Mouse (Mus musculus) hindbrain, embryonic 14.5 days (tissue): ENCODE results near the gene Tec. TPM values are rescaled to one million over a fixed set of nuclear protein-coding genes. Genes with fewer than 3 reads are reported as not detected.

ENCODE experiments used
- ATAC-seq: fragments of 200-750 bp; cut with Nextera tagmentation; 2 replicates; pipeline ENCODE4 v1.8.0; 2017; ENCODE audit warnings: moderate number of reproducible peaks, mild to moderate bottlenecking, moderate TSS enrichment, moderate library complexity; ENCODE audit not compliant: low FRiP score
- DNase-seq: peaks from one replicate; pipeline ENCODE4 v3.0.0-alpha.2; 2015; ENCODE audit warnings: low spot score
- H3K27ac ChIP-seq: fragments of 300-500 bp; sonication (generic); 2 replicates; pipeline ENCODE4 v1.5.1; 2014; ENCODE audit warnings: mild to moderate bottlenecking, moderate library complexity
- H3K27me3 ChIP-seq: fragments of 300-500 bp; sonication (generic); 2 replicates; pipeline ENCODE4 v1.6.1; 2014; ENCODE audit warnings: mild to moderate bottlenecking, low read length, mixed read lengths; ENCODE audit not compliant: control insufficient read depth, insufficient read depth
- H3K36me3 ChIP-seq: fragments of 300-500 bp; sonication (generic); replicated peaks from 2 replicates; pipeline ENCODE4 v1.6.1; 2014; ENCODE audit not compliant: control insufficient read depth, insufficient read depth
- H3K4me1 ChIP-seq: fragments of 300-500 bp; sonication (generic); replicated peaks from 2 replicates; pipeline ENCODE4 v1.6.1; 2014; ENCODE audit warnings: antibody characterized with exemption, low read length, mixed read lengths; ENCODE audit not compliant: control insufficient read depth, insufficient read depth
- H3K4me2 ChIP-seq: fragments of 300-500 bp; sonication (generic); replicated peaks from 2 replicates; pipeline ENCODE4 v1.6.1; 2014; ENCODE audit warnings: mild to moderate bottlenecking, moderate library complexity
- H3K4me3 ChIP-seq: fragments of 300-500 bp; sonication (generic); replicated peaks from 2 replicates; pipeline ENCODE4 v1.5.1; 2014; ENCODE audit warnings: mild to moderate bottlenecking, low read length
- H3K9ac ChIP-seq: fragments of 300-500 bp; sonication (generic); 2 replicates; pipeline ENCODE4 v1.6.1; 2014
- H3K9me3 ChIP-seq: fragments of 300-500 bp; sonication (generic); 2 replicates; pipeline ENCODE4 v1.6.1; 2016; ENCODE audit warnings: low read length; ENCODE audit not compliant: control insufficient read depth
- WGBS: fragments of 180-500 bp; shearing (Covaris S2); extraction: QIAGEN DNeasy Blood & Tissue Kit; methylation state at CpG from one replicate; pipeline ENCODE4 v1.1.7; 2014; 5-methylcytosine and 5-hydroxymethylcytosine counted together
- polyA plus RNA-seq: library from polyadenylated mRNA; unstranded; fragments of >200 nt; fragmentation: Nextera tagmentation; extraction: Ambion mirVana; gene quantifications from 2 replicates; pipeline ENCODE4 v1.2.1, GENCODE M21; 2014

Tec gene
- polyA plus RNA-seq, 1 experiment from 2014 or later = 7.6 TPM

GRCm38 (mm10) chr5:72895261-72895660 is 27.0 kb upstream of the Tec start:
- no peaks in the 10 kb centered on the region for H3K9me3 ChIP-seq
- H3K27ac ChIP-seq = no peak overlapping the region
- DNase-seq = no peak
- 93% methylated on average over 11 of the region's 11 CpGs for WGBS
- no peak overlapping the region for H3K4me3 ChIP-seq
- H3K27me3 ChIP-seq = no peaks in the 10 kb centered on the region
- H3K4me1 ChIP-seq = no peaks in the 10 kb centered on the region
- no peak for ATAC-seq
- H3K4me2 ChIP-seq = no peak overlapping the region
- no peaks in the 10 kb centered on the region for H3K36me3 ChIP-seq
- no peak overlapping the region for H3K9ac ChIP-seq

GRCm38 (mm10) chr5:72893987-72894386 is 25.7 kb upstream of the Tec start:
- Histone ChIP-seq H3K27me3 (no peaks in the 10 kb centered on the region), H3K4me1 (no peaks in the 10 kb centered on the region), H3K36me3 (no peaks in the 10 kb centered on the region), H3K9ac (no peak overlapping the region), H3K4me3 (no peak overlapping the region), H3K9me3 (no peaks in the 10 kb centered on the region), H3K4me2 (no peak overlapping the region), H3K27ac (no peak overlapping the region)
- 67% methylated on average over 5 of the region's 5 CpGs for WGBS
- DNase-seq (no peak), ATAC-seq (no peak)

DNA sequence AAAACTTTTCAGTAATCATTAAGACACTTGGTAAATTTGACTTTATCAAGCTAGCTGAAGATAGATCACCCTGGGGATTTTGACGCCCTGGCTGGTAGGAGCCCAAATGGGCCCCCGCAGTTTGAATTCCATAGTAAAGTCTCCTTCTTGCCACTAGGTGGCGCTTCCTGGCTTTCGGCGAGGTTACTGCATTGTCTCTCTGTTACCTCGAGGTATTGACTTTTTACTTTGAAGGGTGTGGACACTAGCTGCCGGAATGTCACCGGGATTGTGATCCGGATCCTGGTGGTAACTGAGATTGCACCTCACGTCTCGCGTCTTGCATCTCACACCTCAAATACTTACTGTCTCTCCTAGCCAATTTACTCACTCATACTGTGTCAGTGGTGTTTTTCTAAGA is 23.3 kb upstream of the Tec start:
- 9% methylated on average over 12 of the region's 12 CpGs for WGBS
- DNase-seq (peak; percentile 71), ATAC-seq (peak; percentile 64; the same call in 1 of the 2 replicates)
- no peak overlapping the region for H3K4me3 ChIP-seq
- H3K9me3 ChIP-seq = no peaks in the 10 kb centered on the region
- no peaks in the 10 kb centered on the region for H3K4me1 ChIP-seq
- no peaks in the 10 kb centered on the region for H3K27me3 ChIP-seq
- no peak overlapping the region for H3K27ac ChIP-seq
- no peak overlapping the region for H3K9ac ChIP-seq
- H3K4me2 ChIP-seq = no peak overlapping the region
- H3K36me3 ChIP-seq = no peaks in the 10 kb centered on the region

DNA sequence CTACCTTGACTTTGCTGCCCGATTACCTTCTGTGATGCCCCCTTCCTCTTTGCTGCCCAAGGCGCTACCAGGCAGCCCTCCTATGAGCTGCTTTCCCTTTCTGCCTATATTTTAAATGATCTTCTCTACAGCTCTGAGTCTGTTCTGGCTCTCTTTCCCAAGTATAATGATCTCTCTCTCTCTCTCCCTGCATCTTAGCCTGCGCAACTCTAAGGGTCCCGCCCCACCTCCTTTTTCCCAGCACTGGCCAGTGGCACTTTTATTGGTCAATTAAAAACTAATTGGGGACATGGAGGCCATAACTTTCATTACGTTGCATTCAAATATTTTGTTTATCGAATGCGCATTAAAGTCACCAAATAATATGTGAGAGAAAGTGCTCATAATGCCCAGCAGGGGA is 20.0 kb upstream of the Tec start:
- WGBS = 91% methylated on average over 7 of the region's 7 CpGs
- Histone ChIP-seq H3K9ac (no peak overlapping the region), H3K27ac (no peak overlapping the region), H3K36me3 (no peaks in the 10 kb centered on the region), H3K4me2 (no peak overlapping the region), H3K4me3 (no peak overlapping the region), H3K4me1 (no peaks in the 10 kb centered on the region), H3K9me3 (no peaks in the 10 kb centered on the region), H3K27me3 (no peaks in the 10 kb centered on the region)
- ATAC-seq = no peak
- no peak for DNase-seq

- Histone ChIP-seq H3K36me3 (no peaks in the 10 kb centered on the region), H3K9me3 (no peaks in the 10 kb centered on the region), H3K4me3 (no peak overlapping the region), H3K4me1 (no peaks in the 10 kb centered on the region), H3K4me2 (no peak overlapping the region), H3K27me3 (no peaks in the 10 kb centered on the region), H3K9ac (no peak overlapping the region), H3K27ac (no peak overlapping the region)
- ATAC-seq = peak; percentile 37; the same call in 1 of the 2 replicates
- WGBS = 75% methylated on average over 18 of the region's 19 CpGs
- DNase-seq = no peak
Measured at GRCm38 (mm10) chr5:72886458-72887222, 18.4 kb upstream of the Tec start.

GRCm38 (mm10) chr5:72883706-72884105 is 15.4 kb upstream of the Tec start:
- Histone ChIP-seq H3K36me3 (no peaks in the 10 kb centered on the region), H3K4me3 (no peak overlapping the region), H3K9ac (no peak overlapping the region), H3K4me2 (no peak overlapping the region), H3K9me3 (no peaks in the 10 kb centered on the region), H3K27me3 (no peaks in the 10 kb centered on the region), H3K4me1 (no peaks in the 10 kb centered on the region), H3K27ac (no peak overlapping the region)
- no peak for DNase-seq
- 86% methylated on average over 3 of the region's 3 CpGs for WGBS
- no peak for ATAC-seq

- ATAC-seq (no peak), DNase-seq (no peak)
- 76% methylated on average over 2 of the region's 2 CpGs for WGBS
- no peaks in the 10 kb centered on the region for H3K27me3 ChIP-seq
- H3K4me2 ChIP-seq = no peak overlapping the region
- H3K4me1 ChIP-seq = no peaks in the 10 kb centered on the region
- no peak overlapping the region for H3K4me3 ChIP-seq
- H3K9me3 ChIP-seq = no peaks in the 10 kb centered on the region
- H3K27ac ChIP-seq = no peak overlapping the region
- H3K9ac ChIP-seq = no peak overlapping the region
- H3K36me3 ChIP-seq = no peaks in the 10 kb centered on the region
Measured at GRCm38 (mm10) chr5:72882412-72882765, 14.1 kb upstream of the Tec start.

DNA sequence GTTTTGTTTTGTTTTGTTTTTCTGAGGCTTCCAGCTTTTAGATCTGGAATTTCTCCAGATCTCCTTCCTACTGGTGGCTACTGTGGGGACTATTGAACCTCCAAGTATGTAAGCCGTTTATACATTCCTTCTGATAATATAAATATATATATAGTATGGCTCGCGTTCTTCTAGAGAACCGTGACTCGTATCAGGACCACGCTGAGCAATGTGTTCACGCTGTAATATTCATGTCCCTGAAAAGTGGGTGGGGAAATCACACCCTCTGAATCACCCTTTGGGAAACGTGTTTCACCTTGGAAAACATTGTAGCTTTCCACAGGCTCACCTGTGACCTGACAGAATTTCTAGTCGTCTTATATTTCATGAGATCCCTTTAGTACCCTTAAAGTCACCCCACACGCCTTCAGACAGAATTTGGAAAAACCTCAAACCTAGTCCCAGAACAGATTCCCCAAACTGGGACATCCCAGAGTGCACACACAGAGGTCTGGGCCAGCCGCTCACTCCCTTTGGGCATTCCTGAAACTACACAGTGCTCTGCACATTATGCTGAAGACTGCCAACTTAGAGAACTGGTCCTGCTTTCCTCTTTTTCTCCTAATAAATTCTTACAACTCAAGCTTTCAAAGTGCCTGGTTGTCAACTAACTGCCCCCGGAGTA is 13.6 kb upstream of the Tec start:
- WGBS = 90% methylated on average over 12 of the region's 12 CpGs
- H3K27ac ChIP-seq = no peak overlapping the region
- H3K36me3 ChIP-seq = no peaks in the 10 kb centered on the region
- no peaks in the 10 kb centered on the region for H3K9me3 ChIP-seq
- ATAC-seq (no peak), DNase-seq (no peak)
- H3K4me3 ChIP-seq = no peak overlapping the region
- no peak overlapping the region for H3K9ac ChIP-seq
- H3K27me3 ChIP-seq = no peaks in the 10 kb centered on the region
- H3K4me2 ChIP-seq = no peak overlapping the region
- no peaks in the 10 kb centered on the region for H3K4me1 ChIP-seq

- Histone ChIP-seq H3K9ac (no peak overlapping the region), H3K4me2 (no peak overlapping the region), H3K4me3 (no peak overlapping the region), H3K4me1 (no peaks in the 10 kb centered on the region), H3K9me3 (no peaks in the 10 kb centered on the region), H3K27ac (no peak overlapping the region), H3K36me3 (no peaks in the 10 kb centered on the region), H3K27me3 (peaks cover 6% of the 10 kb centered on the region)
- ATAC-seq = no peak
- DNase-seq = no peak
- 37% methylated on average over 5 of the region's 5 CpGs for WGBS
Measured at GRCm38 (mm10) chr5:72879736-72880135, 11.5 kb upstream of the Tec start.
